34 mouse cellular contexts compared by ENCODE assay signal in the genomic region with DNA sequence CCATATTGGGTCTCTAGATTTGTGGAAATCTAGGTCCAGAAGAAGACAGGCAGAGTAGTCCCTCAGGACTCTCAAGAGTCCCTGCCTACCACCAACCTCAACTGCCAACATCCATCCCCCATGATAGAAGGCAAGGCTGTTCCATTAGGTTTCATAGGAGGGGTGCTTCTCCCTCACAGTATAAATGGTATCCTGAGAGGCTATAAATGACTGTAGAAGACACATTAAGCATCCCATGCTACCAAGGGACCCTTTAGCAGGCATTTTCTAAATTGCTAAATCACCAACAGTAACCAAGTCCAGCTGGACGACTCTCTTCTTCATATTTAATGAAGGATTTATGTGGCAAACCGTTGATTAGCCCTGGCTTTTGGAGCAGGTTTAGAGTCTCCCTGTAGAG.
"Had no signal": no experiment of that assay in that cellular context is flagged by ENCODE, and none has a peak within 500 bp of the region (broad histone marks: within the 10 kb centered on the region; RNA-seq: fewer than 3 reads in every experiment).

No protein-coding gene starts in this region.

- H3K27me3 ChIP-seq: heart, embryonic 12.5 days; heart, embryonic 13.5 days; heart, embryonic 15.5 days; hindbrain, embryonic 12.5 days; hindbrain, embryonic 15.5 days; intestine, embryonic 15.5 days; kidney, embryonic 15.5 days had no signal

- ATAC-seq: hindbrain, embryonic 16.5 days; hindbrain, postnatal 0 days; inflammation-experienced regulatory T-cells, adult 6 months; intestine, embryonic 15.5 days; intestine, embryonic 16.5 days; intestine, postnatal 0 days had no signal

- H3K27ac ChIP-seq: heart, adult 2 months; heart, embryonic 10.5 days; heart, embryonic 13.5 days; heart, embryonic 15.5 days; hindbrain, embryonic 12.5 days; hindbrain, embryonic 14.5 days; hindbrain, embryonic 15.5 days; hindbrain, postnatal 0 days; intestine, embryonic 15.5 days; kidney, embryonic 15.5 days; kidney, postnatal 0 days; layer of hippocampus, adult 2 months had no signal

- H3K4me3 ChIP-seq: heart, adult 2 months; heart, embryonic 10.5 days; heart, embryonic 12.5 days; heart, embryonic 13.5 days; heart, embryonic 15.5 days; hindbrain, embryonic 12.5 days; hindbrain, embryonic 15.5 days; intestine, embryonic 15.5 days; kidney, embryonic 15.5 days; layer of hippocampus, adult 2 months had no signal

- H3K9ac ChIP-seq: heart, embryonic 12.5 days; heart, embryonic 13.5 days; heart, embryonic 15.5 days; hindbrain, embryonic 12.5 days; hindbrain, embryonic 14.5 days; hindbrain, embryonic 15.5 days; intestine, embryonic 15.5 days; kidney, embryonic 15.5 days had no signal

- H3K4me2 ChIP-seq: heart, embryonic 11.5 days; heart, embryonic 12.5 days; heart, embryonic 13.5 days; heart, embryonic 15.5 days; hindbrain, embryonic 12.5 days; hindbrain, embryonic 14.5 days; hindbrain, embryonic 15.5 days; intestine, embryonic 15.5 days; kidney, embryonic 15.5 days had no signal

- H3K9me3 ChIP-seq: heart, embryonic 10.5 days; heart, embryonic 12.5 days; heart, embryonic 13.5 days; heart, embryonic 15.5 days; hindbrain, embryonic 12.5 days; hindbrain, embryonic 15.5 days; intestine, embryonic 15.5 days; kidney, embryonic 15.5 days had no signal

- DNase-seq: heart, adult 2 months; heart, postnatal 10 days; heart, postnatal 14 days; heart, postnatal 36 days; heart, postnatal 4 days; kidney, adult 11 months; kidney, adult 18-20 months; kidney, adult 2 months; kidney, adult 8-10 months; kidney, adult 9 months; kidney, postnatal 10 days; kidney, postnatal 14 days; kidney, postnatal 25 days; kidney, postnatal 36 days; kidney, postnatal 4 days; layer of hippocampus, adult 9-11 months; layer of hippocampus, postnatal 36 days had no signal

- H3K4me1 ChIP-seq: heart, embryonic 10.5 days; heart, embryonic 15.5 days; hindbrain, embryonic 12.5 days; hindbrain, embryonic 15.5 days; intestine, embryonic 15.5 days; kidney, embryonic 15.5 days had no signal

- H3K36me3 ChIP-seq: heart, embryonic 10.5 days; heart, embryonic 12.5 days; heart, embryonic 13.5 days; heart, embryonic 15.5 days; hindbrain, embryonic 12.5 days; hindbrain, embryonic 15.5 days; intestine, embryonic 15.5 days; kidney, embryonic 15.5 days had no signal
